Mouse (Mus musculus): ENCODE data around the gene Tle6. TPM values are rescaled to one million over a fixed set of nuclear protein-coding genes. Genes with fewer than 3 reads are reported as not detected.

The Tle6 gene
- polyA plus RNA-seq, 1 experiment: 15.0 TPM

GRCm38 (mm10) chr10:81598342-81598741 lies 2.5 kb downstream of the Tle6 start:
- H3K27me3 ChIP-seq (ENCODE audit: control insufficient read depth, insufficient read depth, low read length, poor library complexity, severe bottlenecking): no peaks in the 10 kb centered on the region
- H3K9ac ChIP-seq (ENCODE audit: low read depth, poor library complexity, severe bottlenecking): no peak overlapping the region
- H3K36me3 ChIP-seq (ENCODE audit: control insufficient read depth, insufficient read depth, low read length, poor library complexity, severe bottlenecking): no peaks in the 10 kb centered on the region
- H3K4me1 ChIP-seq (ENCODE audit: control insufficient read depth, insufficient read depth, low read length): peaks cover 3% of the 10 kb centered on the region
- H3K4me3 ChIP-seq (ENCODE audit: low read depth, low read length): no peak overlapping the region
- no peak overlapping the region for H3K27ac ChIP-seq (ENCODE audit: insufficient read depth, low read length)
- TF ChIP-seq CTCF (IDR thresholded peaks at IDR 0.05; ENCODE audit: low read depth, low read length) (no peak), EP300 (IDR thresholded peaks at IDR 0.05; ENCODE audit: insufficient read depth, low read depth, low read length) (no peak), POLR2A (IDR thresholded peaks at IDR 0.05; ENCODE audit: insufficient read depth, low read length) (no peak)
- no peaks in the 10 kb centered on the region for H3K9me3 ChIP-seq (replicated peaks; ENCODE audit: control insufficient read depth, insufficient read depth, low read length, poor library complexity, severe bottlenecking)

- no peaks in the 10 kb centered on the region for H3K27me3 ChIP-seq (ENCODE audit: control insufficient read depth, insufficient read depth, low read length, poor library complexity, severe bottlenecking)
- H3K27ac ChIP-seq (ENCODE audit: insufficient read depth, low read length): no peak overlapping the region
- peak overlapping the region; percentile 26; the same call in 1 of the 2 replicates for H3K4me3 ChIP-seq (ENCODE audit: low read depth, low read length)
- peak overlapping the region; percentile 31; the same call in 1 of the 2 replicates for H3K9ac ChIP-seq (ENCODE audit: low read depth, poor library complexity, severe bottlenecking)
- no peaks in the 10 kb centered on the region for H3K9me3 ChIP-seq (replicated peaks; ENCODE audit: control insufficient read depth, insufficient read depth, low read length, poor library complexity, severe bottlenecking)
- TF ChIP-seq EP300 (IDR thresholded peaks at IDR 0.05; ENCODE audit: insufficient read depth, low read depth, low read length) (0 out of 2 replicates have a peak, but pooled peaks have one; percentile 38), POLR2A (IDR thresholded peaks at IDR 0.05; ENCODE audit: insufficient read depth, low read length) (no peak), CTCF (IDR thresholded peaks at IDR 0.05; ENCODE audit: low read depth, low read length) (no peak)
- H3K36me3 ChIP-seq (ENCODE audit: control insufficient read depth, insufficient read depth, low read length, poor library complexity, severe bottlenecking): no peaks in the 10 kb centered on the region
- H3K4me1 ChIP-seq (ENCODE audit: control insufficient read depth, insufficient read depth, low read length): peaks cover 3% of the 10 kb centered on the region
These were observed 3.5 kb downstream of the Tle6 start for GRCm38 (mm10) chr10:81597137-81597950.

GRCm38 (mm10) chr10:81596611-81597010 lies 4.3 kb downstream of the Tle6 start:
- Histone ChIP-seq H3K9me3 (replicated peaks; ENCODE audit: control insufficient read depth, insufficient read depth, low read length, poor library complexity, severe bottlenecking) (no peaks in the 10 kb centered on the region), H3K27me3 (ENCODE audit: control insufficient read depth, insufficient read depth, low read length, poor library complexity, severe bottlenecking) (no peaks in the 10 kb centered on the region), H3K4me1 (ENCODE audit: control insufficient read depth, insufficient read depth, low read length) (peaks cover 3% of the 10 kb centered on the region), H3K9ac (ENCODE audit: low read depth, poor library complexity, severe bottlenecking) (peak overlapping the region; percentile 31; the same call in 1 of the 2 replicates), H3K4me3 (ENCODE audit: low read depth, low read length) (no peak overlapping the region), H3K27ac (ENCODE audit: insufficient read depth, low read length) (no peak overlapping the region), H3K36me3 (ENCODE audit: control insufficient read depth, insufficient read depth, low read length, poor library complexity, severe bottlenecking) (no peaks in the 10 kb centered on the region)
- TF ChIP-seq EP300 (IDR thresholded peaks at IDR 0.05; ENCODE audit: insufficient read depth, low read depth, low read length): no peak
- no peak for TF ChIP-seq POLR2A (IDR thresholded peaks at IDR 0.05; ENCODE audit: insufficient read depth, low read length)
- TF ChIP-seq CTCF (IDR thresholded peaks at IDR 0.05; ENCODE audit: low read depth, low read length): no peak

GRCm38 (mm10) chr10:81595599-81595998 lies 5.3 kb downstream of the Tle6 start:
- no peaks in the 10 kb centered on the region for H3K36me3 ChIP-seq (ENCODE audit: control insufficient read depth, insufficient read depth, low read length, poor library complexity, severe bottlenecking)
- H3K27ac ChIP-seq (ENCODE audit: insufficient read depth, low read length): no peak overlapping the region
- H3K4me3 ChIP-seq (ENCODE audit: low read depth, low read length): no peak overlapping the region

GRCm38 (mm10) chr10:81593935-81594334 lies 6.9 kb downstream of the Tle6 start:
- H3K36me3 ChIP-seq (ENCODE audit: control insufficient read depth, insufficient read depth, low read length, poor library complexity, severe bottlenecking): no peaks in the 10 kb centered on the region
- H3K4me3 ChIP-seq (ENCODE audit: low read depth, low read length): no peak overlapping the region
- H3K9ac ChIP-seq (ENCODE audit: low read depth, poor library complexity, severe bottlenecking): no peak overlapping the region
- H3K27ac ChIP-seq (ENCODE audit: insufficient read depth, low read length): no peak overlapping the region
- H3K9me3 ChIP-seq (replicated peaks; ENCODE audit: control insufficient read depth, insufficient read depth, low read length, poor library complexity, severe bottlenecking): no peaks in the 10 kb centered on the region
- H3K4me1 ChIP-seq (ENCODE audit: control insufficient read depth, insufficient read depth, low read length): peaks cover 3% of the 10 kb centered on the region
- no peaks in the 10 kb centered on the region for H3K27me3 ChIP-seq (ENCODE audit: control insufficient read depth, insufficient read depth, low read length, poor library complexity, severe bottlenecking)
- TF ChIP-seq CTCF (IDR thresholded peaks at IDR 0.05; ENCODE audit: low read depth, low read length) (no peak), POLR2A (IDR thresholded peaks at IDR 0.05; ENCODE audit: insufficient read depth, low read length) (no peak), EP300 (IDR thresholded peaks at IDR 0.05; ENCODE audit: insufficient read depth, low read depth, low read length) (no peak)

More at GRCm38 (mm10) chr10:81595599-81595998, 5.3 kb downstream of the Tle6 start:
- Histone ChIP-seq H3K27me3 (ENCODE audit: control insufficient read depth, insufficient read depth, low read length, poor library complexity, severe bottlenecking) (no peaks in the 10 kb centered on the region), H3K9ac (ENCODE audit: low read depth, poor library complexity, severe bottlenecking) (no peak overlapping the region), H3K4me1 (ENCODE audit: control insufficient read depth, insufficient read depth, low read length) (peaks cover 3% of the 10 kb centered on the region), H3K9me3 (replicated peaks; ENCODE audit: control insufficient read depth, insufficient read depth, low read length, poor library complexity, severe bottlenecking) (no peaks in the 10 kb centered on the region)
- TF ChIP-seq POLR2A (IDR thresholded peaks at IDR 0.05; ENCODE audit: insufficient read depth, low read length) (no peak), EP300 (IDR thresholded peaks at IDR 0.05; ENCODE audit: insufficient read depth, low read depth, low read length) (no peak), CTCF (IDR thresholded peaks at IDR 0.05; ENCODE audit: low read depth, low read length) (no peak)

- Histone ChIP-seq H3K27me3 (ENCODE audit: control insufficient read depth, insufficient read depth, low read length, poor library complexity, severe bottlenecking) (no peaks in the 10 kb centered on the region), H3K36me3 (ENCODE audit: control insufficient read depth, insufficient read depth, low read length, poor library complexity, severe bottlenecking) (no peaks in the 10 kb centered on the region)
- TF ChIP-seq CTCF (IDR thresholded peaks at IDR 0.05; ENCODE audit: low read depth, low read length) (no peak), EP300 (IDR thresholded peaks at IDR 0.05; ENCODE audit: insufficient read depth, low read depth, low read length) (no peak), POLR2A (IDR thresholded peaks at IDR 0.05; ENCODE audit: insufficient read depth, low read length) (no peak)
These were observed 7.7 kb downstream of the Tle6 start for GRCm38 (mm10) chr10:81593223-81593622.

More at GRCm38 (mm10) chr10:81593223-81593622, 7.7 kb downstream of the Tle6 start:
- Histone ChIP-seq H3K9me3 (replicated peaks; ENCODE audit: control insufficient read depth, insufficient read depth, low read length, poor library complexity, severe bottlenecking) (no peaks in the 10 kb centered on the region), H3K9ac (ENCODE audit: low read depth, poor library complexity, severe bottlenecking) (no peak overlapping the region), H3K4me3 (ENCODE audit: low read depth, low read length) (no peak overlapping the region), H3K27ac (ENCODE audit: insufficient read depth, low read length) (no peak overlapping the region), H3K4me1 (ENCODE audit: control insufficient read depth, insufficient read depth, low read length) (peaks cover 3% of the 10 kb centered on the region)

Measured in ES-Bruce4 (cell line).